Mouse (Mus musculus) left cerebral cortex, postnatal 14 days (tissue): ENCODE measurements around the gene Masp1. TPM values are rescaled to one million over a fixed set of nuclear protein-coding genes. Genes with fewer than 3 reads are reported as not detected.
A peak's percentile ranks its signal among the peaks of the same experiment; 100 is the strongest.

ENCODE experiments used
- DNase-seq, 2 experiments: peaks; one replicate each; pipeline ENCODE4 v3.0.0; 2021 to 2022; ENCODE audit warnings: low spot score in 2 of 2, mixed read lengths in 1 of 2
- intact Hi-C: fragments of 180-260 bp; cut with DNase I; formaldehyde crosslinking; loops from one replicate; pipeline ENCODE4 v1.15.1; 2025
- total RNA-seq, 2 experiments: library from RNA; stranded (reverse); gene quantifications; 2 replicates each; pipeline ENCODE4 v1.2.3; 2021

Gene Masp1
- total RNA-seq, 2 experiments from 2014 or later: 14.5 to 17.3 TPM

DNA sequence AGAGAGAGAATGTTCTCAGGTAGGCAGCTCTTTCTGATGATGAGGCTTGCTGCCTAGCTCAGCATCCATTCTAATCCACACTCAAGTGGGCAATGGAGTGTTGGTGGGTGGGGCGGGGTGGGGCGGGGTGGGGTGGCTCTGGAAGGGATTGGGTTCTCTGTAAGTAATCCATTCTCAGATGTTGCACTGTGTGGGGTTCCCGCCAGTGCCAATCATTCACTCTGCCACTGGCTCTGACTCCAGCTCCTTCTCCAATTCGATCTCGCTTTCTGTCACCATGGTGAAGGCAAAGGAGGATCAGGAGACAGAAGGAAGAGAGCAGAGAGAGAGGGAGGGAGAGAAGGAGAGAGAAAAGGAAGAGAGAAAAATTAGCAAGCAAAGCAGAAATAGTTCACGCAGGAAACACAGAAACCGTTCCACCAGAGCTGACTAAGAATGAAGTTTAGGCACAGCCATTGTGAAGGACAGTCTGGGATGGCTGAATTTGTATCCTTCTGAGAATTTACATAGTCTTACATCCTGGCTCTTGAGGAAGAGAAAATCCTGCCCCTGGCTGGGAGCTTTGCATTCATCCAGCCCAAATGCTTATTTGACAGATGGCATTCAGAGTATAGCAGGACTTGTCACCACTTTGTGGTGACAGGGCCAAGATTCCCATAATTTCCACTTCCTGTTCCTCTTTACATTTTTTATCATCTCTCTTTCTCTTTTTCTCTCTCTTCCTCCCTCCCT is 40.6 kb downstream of the Masp1 start:
- intact Hi-C loops: no loop called here
- DNase-seq: no peak

DNA sequence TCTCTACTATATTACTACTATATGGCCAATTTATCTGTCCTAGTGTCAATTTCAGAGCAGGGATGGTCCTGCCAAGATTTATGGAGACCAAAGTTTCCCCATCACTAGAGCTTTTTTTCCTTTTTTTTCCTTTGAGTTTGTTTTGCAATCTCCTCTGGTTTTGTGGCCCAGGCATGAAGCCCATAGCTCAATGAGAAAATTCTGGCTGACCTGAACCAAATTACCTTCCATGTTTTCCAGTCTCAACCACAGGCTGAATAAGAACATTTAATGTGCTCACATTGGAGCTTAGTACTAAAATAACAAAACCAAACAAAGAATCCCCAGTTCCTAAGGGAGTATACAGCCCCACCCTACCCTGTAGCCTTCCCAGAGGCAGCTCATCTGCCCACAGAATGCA is 44.0 kb downstream of the Masp1 start:
- intact Hi-C loops: no loop called here
- no peak for DNase-seq

DNA sequence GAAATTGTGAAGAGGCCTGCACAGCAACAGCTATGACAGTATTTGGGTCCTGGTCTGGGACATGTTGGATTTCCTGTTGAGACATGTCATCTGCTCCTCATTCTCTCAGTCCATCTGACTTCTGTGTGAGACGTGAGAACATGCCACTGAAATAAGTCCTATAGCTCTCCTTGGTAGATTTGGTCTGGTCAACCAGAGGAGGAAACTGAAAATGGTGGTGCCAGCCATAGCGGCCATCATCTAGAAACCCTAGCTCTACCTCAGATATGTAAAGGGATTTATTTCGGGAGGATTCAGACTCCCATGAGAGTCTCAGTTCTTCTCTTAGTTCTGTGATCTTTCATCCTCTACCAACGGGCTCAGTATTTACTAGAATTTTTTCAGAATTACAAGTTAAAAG is 45.0 kb downstream of the Masp1 start:
- intact Hi-C loops: no loop called here
- no peak for DNase-seq

DNA sequence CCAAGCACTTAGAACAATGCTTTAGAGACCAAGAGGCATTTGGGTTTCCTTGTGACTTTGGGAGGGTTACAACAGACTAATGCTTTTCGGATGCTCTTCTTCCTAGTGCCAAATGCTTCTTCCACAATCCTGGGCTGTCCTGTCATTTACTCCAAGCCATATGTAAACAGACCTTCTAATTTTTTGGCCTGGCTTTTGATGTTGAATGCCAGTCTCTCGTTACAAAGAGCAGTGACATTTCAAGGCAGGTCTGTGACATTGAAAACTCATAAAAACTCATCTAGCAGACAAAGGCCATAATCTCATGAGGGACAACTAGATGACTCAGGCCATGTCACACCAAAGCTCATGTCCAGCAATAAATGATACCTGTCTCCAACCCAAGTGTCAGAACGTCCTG is 48.6 kb downstream of the Masp1 start:
- no peak for DNase-seq
- intact Hi-C loops: no loop called here

DNA sequence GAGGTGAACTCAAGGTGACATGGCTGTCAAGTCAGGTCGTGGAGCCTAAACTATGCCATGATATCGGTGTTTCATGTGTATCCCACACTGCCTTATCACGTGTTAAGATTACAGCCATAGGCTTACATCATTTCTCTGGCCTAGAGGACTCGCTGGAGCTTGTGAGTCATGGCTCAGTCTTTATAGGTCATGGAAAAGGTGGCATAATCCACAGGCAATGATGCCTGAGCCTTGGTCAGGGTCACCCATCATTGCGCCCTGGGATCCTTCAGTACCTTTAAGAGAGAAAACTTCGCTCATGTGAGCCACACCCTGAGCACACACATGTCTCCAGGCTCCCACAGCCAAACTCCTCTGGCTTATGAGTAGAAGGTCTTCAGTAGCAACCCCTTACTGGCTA is 49.1 kb downstream of the Masp1 start:
- no peak for DNase-seq
- intact Hi-C loops: no loop called here

DNA sequence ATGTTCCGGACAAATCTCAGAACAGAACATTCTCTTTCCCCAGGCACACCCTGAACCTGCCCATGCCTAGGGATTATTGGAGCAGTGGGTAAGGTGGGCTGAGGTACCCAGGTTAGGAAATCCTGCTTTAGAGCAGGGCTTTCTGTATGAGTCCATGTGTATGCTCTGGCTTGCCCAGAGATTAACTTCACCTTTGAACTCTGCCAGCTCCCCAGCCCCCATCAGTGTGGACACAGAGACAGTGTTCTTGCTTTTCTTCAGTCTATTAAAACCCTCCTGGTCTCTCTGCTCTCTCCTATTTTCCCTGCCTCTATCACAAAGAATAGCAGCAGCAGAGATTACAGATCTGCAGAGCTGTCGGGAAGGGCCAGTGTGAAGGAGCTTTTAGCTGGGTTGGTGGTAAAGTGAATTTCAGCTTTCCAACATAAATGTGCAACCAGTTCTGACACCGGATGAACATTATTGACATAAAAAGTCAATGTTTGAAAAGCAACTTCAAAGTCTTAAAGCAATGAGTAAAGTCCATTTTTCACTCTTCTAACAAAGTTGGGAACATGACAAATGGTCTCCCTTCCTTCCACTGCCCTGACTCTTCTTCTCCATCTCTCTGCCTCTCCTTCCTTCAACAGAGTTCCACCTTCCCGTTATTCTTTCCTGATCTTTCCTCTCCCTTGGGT is 56.8 kb downstream of the Masp1 start:
- no peak for DNase-seq
- intact Hi-C loops: no loop called here

GRCm38 (mm10) chr16:23458906-23459588 is 61.6 kb downstream of the Masp1 start:
- intact Hi-C loops: no loop called here
- no peak for DNase-seq

GRCm38 (mm10) chr16:23457338-23457737 is 63.3 kb downstream of the Masp1 start:
- intact Hi-C loops: no loop called here

DNA sequence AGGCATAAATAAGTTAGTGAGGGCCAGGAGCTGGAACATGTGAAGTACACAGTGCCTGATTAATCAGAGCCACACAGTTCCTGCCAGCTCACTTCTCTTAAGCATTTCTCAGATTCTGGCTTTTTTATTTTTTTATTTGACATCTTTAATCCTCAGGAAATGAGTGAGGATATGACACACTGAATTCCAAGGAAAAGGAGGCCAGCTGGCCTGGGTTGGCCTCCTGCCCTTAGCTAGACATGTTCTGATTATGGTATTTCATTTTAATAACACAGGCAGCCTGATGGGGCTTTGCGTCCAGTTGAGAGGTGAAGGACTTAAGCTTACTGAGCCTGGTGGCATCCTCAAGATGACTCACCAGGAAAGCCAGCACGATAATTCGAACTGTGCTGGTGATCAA is 64.1 kb downstream of the Masp1 start:
- intact Hi-C loops: no loop called here

More at GRCm38 (mm10) chr16:23457338-23457737, 63.3 kb downstream of the Masp1 start:
- no peak for DNase-seq

DNA sequence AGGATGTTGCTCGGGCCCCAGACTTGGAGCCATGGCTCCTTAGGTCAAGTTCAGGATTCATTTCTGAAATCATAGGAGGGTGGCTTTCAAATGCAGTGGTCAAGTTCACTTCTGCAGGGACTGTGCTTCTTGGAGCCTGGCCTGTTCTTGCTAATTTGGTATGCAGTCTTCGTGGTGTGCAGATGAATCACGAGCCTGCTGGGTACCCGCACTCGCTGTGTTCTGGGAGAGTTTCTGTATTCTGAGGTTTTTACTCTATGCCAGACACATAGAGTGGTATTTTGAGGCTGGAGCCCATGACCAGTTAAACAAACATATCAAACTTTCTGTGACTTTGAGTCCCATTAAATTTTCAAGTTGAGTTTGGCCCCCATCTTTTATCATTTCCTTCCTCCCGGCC is 66.2 kb downstream of the Masp1 start:
- intact Hi-C loops: no loop called here
- DNase-seq: peak in 1 of 2 experiments; percentile 34

More for the DNA sequence above, 64.1 kb downstream of the Masp1 start:
- DNase-seq: no peak

GRCm38 (mm10) chr16:23452476-23452875 is 68.1 kb downstream of the Masp1 start:
- intact Hi-C loops: loop anchor here (2.0 kb wide), 3 partner anchors 92 to 500 kb away; no protein-coding TSS in a partner anchor
- DNase-seq: peak; percentile 62 to 75

DNA sequence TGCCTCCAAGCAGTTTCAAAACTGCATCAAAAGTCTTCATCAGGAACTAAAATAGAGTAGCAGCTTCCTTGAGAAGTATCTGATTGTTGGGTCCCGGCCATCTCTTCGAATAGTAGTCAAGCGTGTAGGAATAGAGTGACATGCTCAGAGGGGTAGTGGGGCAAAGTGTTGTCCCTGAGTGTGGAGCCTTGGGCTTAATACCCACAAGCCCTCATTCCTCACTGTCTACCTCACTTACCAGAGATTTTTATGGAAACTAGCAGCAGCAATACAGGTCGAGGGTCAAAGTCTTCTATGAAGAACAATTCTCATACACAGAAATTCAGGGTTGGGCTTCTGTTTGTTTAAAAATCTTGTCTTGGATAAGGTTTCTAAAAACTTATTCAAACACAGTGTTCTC is 69.8 kb downstream of the Masp1 start:
- intact Hi-C loops: no loop called here
- DNase-seq: no peak

DNA sequence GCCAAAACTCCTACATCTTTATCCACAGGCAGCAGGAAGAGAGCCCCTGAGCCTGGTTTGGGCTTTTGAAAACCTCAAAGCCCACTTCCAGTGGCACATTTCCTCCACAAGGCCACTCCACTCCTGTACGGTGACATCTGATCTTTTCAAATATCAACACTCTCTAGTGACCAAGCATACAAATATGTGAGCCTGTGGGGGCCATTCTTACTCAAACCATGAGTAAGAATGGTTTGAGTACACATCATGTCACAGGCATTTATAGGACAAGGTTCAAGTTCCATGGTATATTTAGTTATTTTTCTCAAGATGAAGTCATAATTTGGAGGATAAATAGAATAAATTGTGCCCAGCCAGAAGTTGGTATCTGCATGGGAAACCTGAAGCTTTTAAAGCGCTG is 70.7 kb downstream of the Masp1 start:
- DNase-seq: no peak
- intact Hi-C loops: no loop called here

GRCm38 (mm10) chr16:23444231-23444630 is 76.4 kb downstream of the Masp1 start:
- intact Hi-C loops: no loop called here

GRCm38 (mm10) chr16:23437404-23438166 is 83.0 kb downstream of the Masp1 start:
- intact Hi-C loops: no loop called here
- DNase-seq: no peak

More at GRCm38 (mm10) chr16:23444231-23444630, 76.4 kb downstream of the Masp1 start:
- DNase-seq: no peak

DNA sequence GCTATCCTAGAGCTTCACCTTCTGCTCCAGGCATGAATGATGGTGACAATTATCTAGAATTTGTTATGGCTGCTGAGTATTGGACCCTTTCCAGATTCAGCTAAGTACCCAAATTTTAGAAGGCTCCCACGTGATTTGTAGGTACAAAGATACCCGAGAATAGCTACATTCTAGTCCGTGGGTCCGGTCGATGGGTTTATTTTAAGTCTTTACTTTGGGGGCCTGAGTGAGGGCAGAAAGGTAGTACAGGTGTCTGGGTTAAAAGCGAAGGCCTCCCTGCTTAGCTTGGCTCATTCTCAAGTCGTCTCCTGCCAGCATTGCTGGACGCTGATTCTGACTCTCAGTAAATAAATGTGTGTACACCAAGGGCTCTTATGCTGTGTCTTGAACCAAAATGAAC is 90.6 kb downstream of the Masp1 start:
- DNase-seq: no peak
- intact Hi-C loops: no loop called here

- no peak for DNase-seq
- intact Hi-C loops: no loop called here
Measured at GRCm38 (mm10) chr16:23428647-23429319, 91.8 kb downstream of the Masp1 start, which contains the start of gene Rtp1. Gene Rtp1 (plus strand): TSS chr16:23429133.

DNA sequence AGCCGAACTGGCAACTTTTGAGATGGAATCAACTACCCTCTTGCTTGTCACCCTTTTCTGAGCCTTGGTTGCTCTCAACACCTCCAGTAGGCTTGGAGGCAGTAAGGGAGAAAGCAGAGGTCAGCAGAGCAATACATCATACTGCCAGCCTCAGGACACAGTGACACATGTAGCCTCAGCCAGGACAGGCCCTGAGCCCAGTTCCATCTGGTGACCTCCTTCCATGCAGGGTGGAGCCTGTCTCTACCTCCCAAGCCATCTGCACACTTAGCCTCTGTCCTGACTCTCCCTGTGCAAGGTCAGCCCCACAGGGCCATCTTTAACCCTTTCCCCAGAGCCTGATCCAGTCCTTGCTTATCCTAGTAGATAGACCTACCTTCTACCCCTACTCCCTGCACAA is 92.9 kb downstream of the Masp1 start:
- intact Hi-C loops: no loop called here
- no peak for DNase-seq

- DNase-seq: no peak
- intact Hi-C loops: no loop called here
Measured at GRCm38 (mm10) chr16:23423825-23424224, 96.8 kb downstream of the Masp1 start.
